Mouse (Mus musculus): ENCODE results near the gene Tfdp1.
"Not testable (repeated sequence)": the region's sequence is repeated elsewhere in the genome, so short reads cannot be mapped to it uniquely, and the experiment has no call there.

Gene Tfdp1

GRCm38 (mm10) chr8:13338255-13338860 lies at the start of gene Tfdp1:
TSS of gene Tfdp1 (plus strand) at chr8:13338751.
- peak; percentile 88 for DNase-seq

- DNase-seq = peak; percentile 86
These were observed 46.2 kb upstream of the Tfdp1 start for GRCm38 (mm10) chr8:13292364-13292763.

GRCm38 (mm10) chr8:13293677-13294470 lies 44.7 kb upstream of the Tfdp1 start:
- DNase-seq = no peak

GRCm38 (mm10) chr8:13299571-13299970 lies 39.0 kb upstream of the Tfdp1 start:
- DNase-seq = no peak

GRCm38 (mm10) chr8:13301036-13301435 lies 37.5 kb upstream of the Tfdp1 start:
- DNase-seq = no peak

- DNase-seq = no peak
These were observed 33.1 kb upstream of the Tfdp1 start for GRCm38 (mm10) chr8:13305459-13305858.

DNA sequence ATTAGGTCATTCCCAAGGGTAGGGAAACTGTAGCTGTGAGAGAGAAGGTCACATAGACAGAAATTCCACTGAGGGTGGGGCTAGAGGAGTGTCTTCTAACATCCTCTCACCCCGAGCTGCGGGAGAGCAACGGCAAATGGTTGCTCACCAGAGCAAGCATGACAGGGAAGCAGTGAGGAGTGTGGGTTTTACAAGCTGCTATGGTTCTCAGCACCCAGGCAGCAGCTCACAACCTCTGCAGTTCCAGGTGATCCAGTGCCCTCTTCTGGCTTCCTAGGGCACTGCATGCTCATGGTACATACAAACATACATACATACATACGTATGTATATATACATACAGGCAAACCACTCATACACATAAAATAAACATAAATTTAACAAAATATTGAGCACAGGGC lies 32.7 kb upstream of the Tfdp1 start:
- no peak for DNase-seq

DNA sequence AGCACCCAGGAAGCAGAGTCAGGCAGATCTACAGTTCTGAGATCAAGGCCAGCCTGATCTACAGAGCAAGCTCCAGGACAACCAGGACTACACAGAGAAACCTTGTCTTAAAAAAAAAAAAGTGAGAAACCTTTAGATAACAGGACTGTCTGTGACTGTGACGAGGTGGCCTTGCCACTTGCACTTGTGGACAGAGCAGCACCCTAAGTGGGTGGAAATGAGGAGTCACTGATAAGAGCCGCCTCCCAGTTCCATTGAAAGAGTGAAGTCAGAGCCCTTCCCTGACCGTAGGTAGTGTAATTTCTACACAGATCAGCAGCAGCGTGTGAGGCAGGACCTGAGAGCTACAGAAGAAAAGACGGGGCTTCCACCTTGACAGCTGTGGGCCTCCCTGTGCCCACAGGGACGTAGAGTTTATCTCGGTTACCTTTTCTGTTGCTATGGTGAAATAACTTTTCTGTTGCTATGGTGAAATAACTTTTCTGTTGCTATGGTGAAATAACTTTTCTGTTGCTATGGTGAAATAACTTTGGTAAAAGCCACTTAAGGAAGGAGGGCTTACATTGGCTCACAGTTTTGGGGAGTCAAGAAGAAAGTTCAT lies 32.1 kb upstream of the Tfdp1 start:
- no peak for DNase-seq

- no peak for DNase-seq
These were observed 31.6 kb upstream of the Tfdp1 start for GRCm38 (mm10) chr8:13306916-13307315.

GRCm38 (mm10) chr8:13314922-13315321 lies 23.6 kb upstream of the Tfdp1 start:
- DNase-seq = no peak

DNA sequence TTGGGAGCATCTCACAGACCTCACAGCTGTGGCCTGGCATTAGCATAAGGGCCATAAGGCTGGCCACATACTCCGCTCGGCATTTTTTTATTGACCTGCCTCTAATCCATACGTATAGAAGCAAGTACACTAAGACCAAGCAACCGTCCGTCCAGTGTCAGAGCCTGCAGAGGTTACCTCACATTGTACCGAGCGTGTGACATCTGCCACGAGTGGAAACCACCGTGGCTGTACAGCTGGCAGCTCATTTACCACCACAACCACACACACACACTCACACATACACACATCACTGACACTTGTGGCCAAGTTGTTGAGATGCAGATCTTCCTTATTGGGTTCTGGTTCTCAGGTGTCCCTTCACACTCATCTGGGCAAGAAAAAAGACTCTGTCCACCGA lies 21.9 kb upstream of the Tfdp1 start:
- no peak for DNase-seq

DNA sequence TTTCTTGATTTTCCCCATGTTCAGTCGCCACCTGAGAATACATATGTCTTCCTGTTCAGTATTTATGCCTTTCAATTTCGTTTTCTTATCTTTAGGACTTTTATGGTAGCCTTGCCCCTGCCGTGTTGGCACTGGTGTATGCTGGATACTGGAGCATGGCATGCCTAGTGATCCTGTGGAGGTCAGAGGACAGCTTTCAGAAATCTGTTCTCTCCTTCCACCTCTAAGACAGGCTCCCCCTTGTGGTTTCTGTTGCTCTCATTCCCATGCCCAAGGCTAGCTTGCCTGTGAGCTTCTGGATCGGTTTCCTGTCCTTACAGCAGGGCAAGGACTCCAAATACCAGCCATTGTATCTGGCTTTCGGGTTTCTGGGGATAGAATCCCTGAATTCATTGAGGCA lies 12.0 kb upstream of the Tfdp1 start:
- peak; percentile 64 for DNase-seq

GRCm38 (mm10) chr8:13334671-13335070 lies 3.9 kb upstream of the Tfdp1 start:
- no peak for DNase-seq

DNA sequence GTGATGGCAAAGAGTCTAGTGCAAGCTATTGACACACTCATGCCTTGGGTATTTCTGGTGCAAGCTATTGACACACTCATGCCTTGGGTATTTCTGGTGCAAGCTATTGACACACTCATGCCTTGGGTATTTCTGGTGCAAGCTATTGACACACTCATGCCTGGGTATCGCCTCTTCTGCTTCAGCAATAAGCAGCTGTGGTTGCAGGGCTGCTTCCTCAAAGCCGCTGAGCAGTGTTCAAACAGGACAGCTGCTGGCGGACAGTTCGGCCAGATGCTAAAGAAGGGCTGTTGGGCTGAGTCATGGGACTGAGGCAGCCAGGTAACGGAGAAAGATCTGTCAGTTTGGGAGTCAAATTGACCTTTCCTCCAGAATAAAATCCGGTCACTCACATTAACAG lies 1.3 kb upstream of the Tfdp1 start:
- not testable (repeated sequence) for DNase-seq

DNA sequence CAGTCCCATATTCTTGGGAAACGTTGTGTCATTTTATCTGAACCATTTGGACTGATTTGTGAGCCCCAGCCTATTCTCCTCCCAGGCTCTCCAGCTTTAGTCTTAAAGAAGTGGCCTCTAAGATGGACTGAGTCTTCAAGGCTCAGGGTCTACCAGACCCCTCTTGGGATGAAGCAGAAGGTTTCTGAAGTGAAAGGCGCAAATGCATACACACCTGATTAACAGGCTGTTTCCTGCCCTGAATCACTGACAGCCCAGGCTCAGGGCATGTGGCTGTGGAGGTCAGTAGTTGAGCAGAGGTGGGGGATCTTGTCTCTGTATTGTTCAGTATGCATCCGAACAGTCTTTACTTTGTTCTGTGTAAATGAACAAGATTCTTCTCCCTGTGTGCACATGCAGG lies 873 bp upstream of the Tfdp1 start:
- DNase-seq = no peak

- DNase-seq = peak; percentile 60
These were observed 522 bp downstream of the Tfdp1 start for GRCm38 (mm10) chr8:13338901-13339645.

GRCm38 (mm10) chr8:13339646-13339990 lies 1.1 kb downstream of the Tfdp1 start:
- no peak for DNase-seq

- no peak for DNase-seq
These were observed 2.1 kb downstream of the Tfdp1 start for GRCm38 (mm10) chr8:13340650-13341049.

- DNase-seq = no peak
These were observed 3.8 kb downstream of the Tfdp1 start for GRCm38 (mm10) chr8:13342340-13342739.

DNA sequence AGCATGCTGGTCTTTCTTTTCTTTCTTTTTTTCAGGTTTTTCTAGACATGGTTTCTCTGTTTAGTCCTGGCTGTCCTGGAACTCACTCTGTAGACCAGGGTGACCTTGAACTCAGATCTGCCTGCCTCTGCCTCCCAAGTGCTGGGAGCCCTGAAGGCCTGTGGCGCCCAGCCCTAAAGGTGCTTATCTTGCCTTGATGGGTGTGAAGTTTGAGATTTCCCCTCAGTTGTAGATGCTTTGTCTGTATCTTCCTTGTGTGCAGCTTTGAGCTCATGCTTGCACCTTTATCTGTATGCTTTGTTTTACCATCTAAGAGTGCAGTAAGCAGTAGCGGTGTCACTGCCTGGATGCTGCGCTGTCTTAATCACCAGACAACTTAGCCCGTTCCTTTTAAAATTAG lies 4.6 kb downstream of the Tfdp1 start:
- DNase-seq = no peak

GRCm38 (mm10) chr8:13350052-13350451 lies 11.5 kb downstream of the Tfdp1 start:
- no peak for DNase-seq

GRCm38 (mm10) chr8:13351593-13351992 lies 13.0 kb downstream of the Tfdp1 start:
- no peak for DNase-seq

DNA sequence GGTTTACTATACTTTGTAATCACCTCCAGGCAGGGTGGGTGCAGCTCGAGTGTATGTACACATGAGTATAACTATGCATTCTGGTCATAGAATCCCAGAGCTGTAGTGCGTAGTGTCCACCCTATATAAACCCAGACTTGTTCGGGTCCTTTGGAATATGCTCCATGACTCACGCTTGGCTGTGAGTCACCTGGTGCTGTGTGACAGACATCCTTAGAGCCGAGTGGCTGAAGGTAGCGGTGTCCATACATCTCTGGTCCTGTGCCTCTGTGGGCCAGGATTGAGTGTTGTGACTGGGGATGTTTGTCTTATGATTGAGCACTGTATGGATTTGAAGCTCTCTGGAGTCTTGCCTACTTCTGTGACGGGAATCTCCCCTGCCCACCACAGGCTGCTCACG lies 14.1 kb downstream of the Tfdp1 start:
- DNase-seq = no peak
